Mouse (Mus musculus): Measurements from ENCODE around the gene Arpc3. TPM values are rescaled to one million over a fixed set of nuclear protein-coding genes. Genes with fewer than 3 reads are reported as not detected.
A peak's percentile ranks its signal among the peaks of the same experiment; 100 is the strongest.
"Not testable (repeated sequence)": the region's sequence is repeated elsewhere in the genome, so short reads cannot be mapped to it uniquely, and the experiment has no call there.

Gene Arpc3
- polyA plus RNA-seq, 1 experiment from 2014 or later: 136 TPM

DNA sequence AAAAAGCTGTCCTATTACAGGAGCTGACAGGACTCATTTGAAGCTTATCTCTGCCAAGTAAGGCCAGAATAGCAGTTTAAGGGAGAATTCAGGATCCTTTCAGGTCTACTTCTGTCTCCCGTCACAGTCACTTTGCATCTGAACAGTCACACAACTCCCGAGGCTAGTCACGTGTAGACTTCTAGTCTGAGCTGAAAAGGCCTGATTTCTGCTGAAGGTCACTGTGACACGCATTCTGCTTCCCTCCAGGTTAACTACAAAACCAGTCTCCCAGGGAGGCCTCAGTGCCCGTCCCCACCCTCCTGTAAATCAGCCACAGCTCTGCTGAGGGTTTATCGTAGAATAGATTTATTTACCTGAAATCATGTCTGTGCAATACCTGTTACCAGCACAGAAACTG is 61.5 kb downstream of the Arpc3 start:
- Histone ChIP-seq H3K27ac (peak overlapping the region; percentile 54; the same call in 1 of the 2 replicates), H3K4me2 (ENCODE audit: low read length) (no peak overlapping the region), H3K4me1 (replicated peaks; ENCODE audit: insufficient read depth, low read length) (no peaks in the 10 kb centered on the region), H3K4me3 (replicated peaks; ENCODE audit: low read depth, low read length) (no peak overlapping the region), H3K9me3 (replicated peaks; ENCODE audit: low read length) (no peaks in the 10 kb centered on the region), H3K36me3 (ENCODE audit: insufficient read depth, low read length) (peaks cover 45% of the 10 kb centered on the region), H3K27me3 (ENCODE audit: insufficient read depth, low read length) (no peaks in the 10 kb centered on the region), H3K9ac (ENCODE audit: low read depth, low read length) (no peak overlapping the region)
- WGBS: 71% methylated on average over 6 of the region's 6 CpGs
- ATAC-seq (replicated peaks; ENCODE audit: low FRiP score, low read depth) (no peak), DNase-seq (ENCODE audit: low spot score) (no peak)
- no peak for TF ChIP-seq CTCF (IDR thresholded peaks at IDR 0.05; ENCODE audit: low read depth)

DNA sequence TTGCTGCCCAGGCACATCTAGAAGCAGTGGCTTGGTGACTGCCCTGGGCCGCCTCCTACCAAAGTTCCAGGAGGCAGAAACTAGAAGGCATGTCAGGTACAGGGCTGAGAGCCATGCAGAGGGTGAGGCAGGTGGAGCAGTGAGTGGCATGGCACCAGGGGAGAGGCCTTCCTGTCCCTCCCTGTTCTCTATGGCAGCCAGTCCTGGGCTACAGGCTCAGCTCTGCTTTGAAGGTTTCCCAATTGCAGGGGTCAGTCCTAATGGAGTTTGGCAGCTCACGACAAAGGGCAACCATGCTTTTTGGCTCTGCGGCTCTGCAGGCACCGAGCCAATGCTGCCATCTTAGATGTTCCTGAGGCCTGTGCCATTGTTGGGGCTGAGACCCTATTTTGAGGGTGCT is 62.8 kb downstream of the Arpc3 start:
- Histone ChIP-seq H3K27ac (0 out of 2 replicates have a peak overlapping the region, but pooled peaks have one; percentile 2), H3K4me3 (replicated peaks; ENCODE audit: low read depth, low read length) (no peak overlapping the region), H3K36me3 (ENCODE audit: insufficient read depth, low read length) (peaks cover 57% of the 10 kb centered on the region), H3K4me2 (ENCODE audit: low read length) (no peak overlapping the region), H3K4me1 (replicated peaks; ENCODE audit: insufficient read depth, low read length) (no peaks in the 10 kb centered on the region), H3K9me3 (replicated peaks; ENCODE audit: low read length) (no peaks in the 10 kb centered on the region), H3K27me3 (ENCODE audit: insufficient read depth, low read length) (no peaks in the 10 kb centered on the region), H3K9ac (ENCODE audit: low read depth, low read length) (no peak overlapping the region)
- no peak for TF ChIP-seq CTCF (IDR thresholded peaks at IDR 0.05; ENCODE audit: low read depth)
- no peak for DNase-seq (ENCODE audit: low spot score)
- 87% methylated on average over 4 of the region's 4 CpGs for whole genome bisulfite sequencing
- ATAC-seq (replicated peaks; ENCODE audit: low FRiP score, low read depth): no peak

DNA sequence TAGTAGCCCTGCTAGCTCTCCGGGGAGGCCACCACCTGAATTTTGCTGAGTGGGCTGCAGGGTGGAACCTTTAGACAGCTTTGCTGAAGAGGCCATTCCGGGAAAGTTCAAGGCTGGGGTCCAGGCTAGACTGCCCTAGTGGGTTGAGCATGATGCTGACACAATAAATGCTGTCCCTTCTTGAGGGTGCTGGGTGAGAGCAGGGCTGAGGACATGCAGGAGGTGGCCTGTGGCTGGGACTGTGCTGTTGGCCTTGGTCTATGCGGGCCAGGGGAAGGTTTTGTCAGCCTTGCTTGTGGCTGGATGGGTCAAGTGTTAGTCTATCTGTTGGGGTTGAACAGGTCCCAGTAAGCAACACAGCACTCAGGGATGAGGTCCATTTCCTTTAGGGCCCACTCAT is 63.2 kb downstream of the Arpc3 start:
- Histone ChIP-seq H3K27ac (no peak overlapping the region), H3K36me3 (ENCODE audit: insufficient read depth, low read length) (peaks cover 61% of the 10 kb centered on the region), H3K9ac (ENCODE audit: low read depth, low read length) (no peak overlapping the region), H3K4me1 (replicated peaks; ENCODE audit: insufficient read depth, low read length) (no peaks in the 10 kb centered on the region), H3K9me3 (replicated peaks; ENCODE audit: low read length) (no peaks in the 10 kb centered on the region), H3K4me3 (replicated peaks; ENCODE audit: low read depth, low read length) (no peak overlapping the region), H3K27me3 (ENCODE audit: insufficient read depth, low read length) (no peaks in the 10 kb centered on the region), H3K4me2 (ENCODE audit: low read length) (no peak overlapping the region)
- no peak for TF ChIP-seq CTCF (IDR thresholded peaks at IDR 0.05; ENCODE audit: low read depth)
- DNase-seq (ENCODE audit: low spot score) (no peak), ATAC-seq (replicated peaks; ENCODE audit: low FRiP score, low read depth) (no peak)
- 85% methylated on average over 3 of the region's 3 CpGs for WGBS

DNA sequence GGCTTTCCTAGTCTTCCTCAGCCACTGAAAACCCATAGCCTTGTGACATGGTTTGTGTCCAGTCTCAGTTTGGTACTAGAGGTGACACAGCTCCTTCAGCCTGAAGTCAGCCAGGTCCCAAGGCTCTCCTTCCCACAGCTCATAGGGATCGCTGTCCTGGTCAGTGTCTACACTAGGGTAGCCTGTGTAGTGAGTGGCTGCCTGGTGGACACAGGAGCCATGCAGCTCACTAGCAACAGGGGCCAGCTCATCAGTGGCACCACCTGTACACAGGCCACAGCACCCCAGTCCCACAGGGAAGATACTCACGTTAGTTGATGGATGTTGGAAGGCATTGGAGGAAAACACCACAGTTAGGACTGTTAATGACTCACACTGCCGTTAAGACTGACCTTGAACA is 63.9 kb downstream of the Arpc3 start:
- DNase-seq (ENCODE audit: low spot score): no peak
- no peak for TF ChIP-seq CTCF (IDR thresholded peaks at IDR 0.05; ENCODE audit: low read depth)
- no peak for ATAC-seq (replicated peaks; ENCODE audit: low FRiP score, low read depth)
- peaks cover 68% of the 10 kb centered on the region for H3K36me3 ChIP-seq (ENCODE audit: insufficient read depth, low read length)
- no peaks in the 10 kb centered on the region for H3K9me3 ChIP-seq (replicated peaks; ENCODE audit: low read length)
- H3K4me2 ChIP-seq (ENCODE audit: low read length): no peak overlapping the region
- no peak overlapping the region for H3K9ac ChIP-seq (ENCODE audit: low read depth, low read length)
- no peak overlapping the region for H3K27ac ChIP-seq
- WGBS: 93% methylated on average over 3 of the region's 3 CpGs
- no peaks in the 10 kb centered on the region for H3K27me3 ChIP-seq (ENCODE audit: insufficient read depth, low read length)
- no peaks in the 10 kb centered on the region for H3K4me1 ChIP-seq (replicated peaks; ENCODE audit: insufficient read depth, low read length)
- no peak overlapping the region for H3K4me3 ChIP-seq (replicated peaks; ENCODE audit: low read depth, low read length)

DNA sequence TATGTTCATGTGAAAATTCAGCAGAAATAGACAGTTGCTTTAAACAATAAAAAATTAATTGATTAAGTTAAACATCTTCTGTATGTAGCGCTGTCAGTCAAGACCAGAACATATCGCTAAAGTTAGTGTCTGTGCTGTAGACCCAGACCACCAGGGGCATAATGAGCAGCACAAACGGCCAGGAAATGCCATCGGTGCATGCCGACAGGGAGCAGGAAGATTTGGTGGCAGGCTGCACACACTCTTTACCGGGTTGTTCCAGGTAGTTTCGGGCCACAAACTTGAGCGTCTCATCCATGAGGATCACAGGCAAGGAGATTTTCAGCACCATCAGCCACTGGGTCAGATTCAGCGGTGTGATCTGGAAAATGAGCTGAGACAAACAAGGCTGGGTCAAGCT is 65.4 kb downstream of the Arpc3 start:
- H3K27ac ChIP-seq; H3K4me1 ChIP-seq (replicated peaks; ENCODE audit: insufficient read depth, low read length); H3K9ac ChIP-seq (ENCODE audit: low read depth, low read length); H3K9me3 ChIP-seq (replicated peaks; ENCODE audit: low read length); DNase-seq (ENCODE audit: low spot score); ATAC-seq (replicated peaks; ENCODE audit: low FRiP score, low read depth); H3K4me3 ChIP-seq (replicated peaks; ENCODE audit: low read depth, low read length); H3K27me3 ChIP-seq (ENCODE audit: insufficient read depth, low read length); H3K4me2 ChIP-seq (ENCODE audit: low read length): not testable (repeated sequence)
- peak; percentile 23; the same call in 1 of the 2 replicates for TF ChIP-seq CTCF (IDR thresholded peaks at IDR 0.05; ENCODE audit: low read depth)
- peaks cover 83% of the 10 kb centered on the region for H3K36me3 ChIP-seq (ENCODE audit: insufficient read depth, low read length)
- 77% methylated on average over 9 of the region's 9 CpGs for WGBS

DNA sequence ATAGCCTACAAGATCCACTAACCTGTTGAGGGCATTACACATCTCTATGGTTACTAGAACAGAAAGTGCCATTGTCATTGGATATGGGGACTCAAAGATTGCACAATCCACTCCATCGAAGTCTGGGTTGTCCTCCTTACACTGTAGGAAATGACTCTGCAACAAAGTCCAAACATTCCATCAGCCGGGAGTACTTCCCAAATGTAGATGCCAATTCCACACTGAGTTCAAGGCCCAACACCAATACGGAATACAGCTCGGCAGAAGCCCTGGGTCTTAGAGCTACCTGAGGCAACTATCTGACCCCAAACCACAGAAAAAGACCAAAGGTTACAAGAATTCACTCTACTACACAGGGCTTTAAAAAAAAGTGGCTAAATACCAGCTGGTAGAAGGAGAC is 66.4 kb downstream of the Arpc3 start:
- WGBS: 87% methylated on average over 4 of the region's 4 CpGs
- H3K4me3 ChIP-seq (replicated peaks; ENCODE audit: low read depth, low read length): no peak overlapping the region
- no peaks in the 10 kb centered on the region for H3K27me3 ChIP-seq (ENCODE audit: insufficient read depth, low read length)
- DNase-seq (ENCODE audit: low spot score): no peak
- no peak for TF ChIP-seq CTCF (IDR thresholded peaks at IDR 0.05; ENCODE audit: low read depth)
- ATAC-seq (replicated peaks; ENCODE audit: low FRiP score, low read depth): no peak
- no peak overlapping the region for H3K4me2 ChIP-seq (ENCODE audit: low read length)
- peaks cover 85% of the 10 kb centered on the region for H3K36me3 ChIP-seq (ENCODE audit: insufficient read depth, low read length)
- no peak overlapping the region for H3K27ac ChIP-seq
- no peak overlapping the region for H3K9ac ChIP-seq (ENCODE audit: low read depth, low read length)
- H3K4me1 ChIP-seq (replicated peaks; ENCODE audit: insufficient read depth, low read length): no peaks in the 10 kb centered on the region
- no peaks in the 10 kb centered on the region for H3K9me3 ChIP-seq (replicated peaks; ENCODE audit: low read length)

DNA sequence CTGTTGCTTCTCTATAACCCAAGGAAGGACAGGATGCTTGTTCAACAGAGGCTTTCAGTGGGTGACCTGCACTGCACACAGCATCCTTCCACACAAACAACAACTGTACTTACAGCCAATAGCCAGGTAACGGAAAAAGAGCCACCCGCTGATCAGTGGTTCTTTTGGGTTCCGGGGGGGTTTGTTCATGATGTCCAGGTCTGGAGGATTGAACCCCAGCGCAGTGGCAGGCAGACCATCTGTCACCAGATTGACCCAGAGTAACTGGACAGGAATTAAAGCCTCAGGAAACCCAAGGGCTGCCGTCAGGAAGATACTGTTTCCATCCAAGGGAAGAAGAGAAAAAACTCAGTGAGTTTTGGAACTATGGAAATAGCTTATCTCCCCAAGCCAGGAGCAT is 67.7 kb downstream of the Arpc3 start:
- Histone ChIP-seq H3K9me3 (replicated peaks; ENCODE audit: low read length) (no peaks in the 10 kb centered on the region), H3K27ac (no peak overlapping the region), H3K4me1 (replicated peaks; ENCODE audit: insufficient read depth, low read length) (no peaks in the 10 kb centered on the region), H3K4me2 (ENCODE audit: low read length) (no peak overlapping the region), H3K9ac (ENCODE audit: low read depth, low read length) (no peak overlapping the region), H3K4me3 (replicated peaks; ENCODE audit: low read depth, low read length) (no peak overlapping the region), H3K27me3 (ENCODE audit: insufficient read depth, low read length) (no peaks in the 10 kb centered on the region), H3K36me3 (ENCODE audit: insufficient read depth, low read length) (peaks cover 91% of the 10 kb centered on the region)
- DNase-seq (ENCODE audit: low spot score): no peak
- 98% methylated on average over 5 of the region's 5 CpGs for WGBS
- no peak for ATAC-seq (replicated peaks; ENCODE audit: low FRiP score, low read depth)
- no peak for TF ChIP-seq CTCF (IDR thresholded peaks at IDR 0.05; ENCODE audit: low read depth)
